Mouse (Mus musculus) kidney, adult 2 months (tissue): ENCODE measurements around the gene Cfap20.

Experiments
- CTCF ChIP-seq: fragments of 200-500 bp; conservative IDR thresholded peaks from 2 replicates; pipeline ENCODE4 v1.5.1; 2011; ENCODE audit warnings: low read depth, mild to moderate bottlenecking, control low read depth, low read length, moderate library complexity, mixed read lengths; ENCODE audit not compliant: insufficient read depth, insufficient read length
- POLR2A ChIP-seq: fragments of 200-500 bp; IDR thresholded peaks from one replicate; pipeline ENCODE4 v1.6.1; 2011; ENCODE audit warnings: low read depth, low read length, control low read depth

- TF ChIP-seq CTCF (no peak), POLR2A (no peak)
Measured at GRCm38 (mm10) chr8:95445042-95445441, 10.4 kb upstream of the Cfap20 start.
